Mouse (Mus musculus): Measurements from ENCODE around the gene Rarres2. TPM values are rescaled to one million over a fixed set of nuclear protein-coding genes. Genes with fewer than 3 reads are reported as not detected.

The Rarres2 gene
- 4.4 TPM for polyA plus RNA-seq (2014; fragmentation: Illumina TruSeq; extraction: RNeasy Lipid Tissue Mini Kit (QIAGEN cat#74804); ENCODE audit: low read depth, low replicate concordance)

DNA sequence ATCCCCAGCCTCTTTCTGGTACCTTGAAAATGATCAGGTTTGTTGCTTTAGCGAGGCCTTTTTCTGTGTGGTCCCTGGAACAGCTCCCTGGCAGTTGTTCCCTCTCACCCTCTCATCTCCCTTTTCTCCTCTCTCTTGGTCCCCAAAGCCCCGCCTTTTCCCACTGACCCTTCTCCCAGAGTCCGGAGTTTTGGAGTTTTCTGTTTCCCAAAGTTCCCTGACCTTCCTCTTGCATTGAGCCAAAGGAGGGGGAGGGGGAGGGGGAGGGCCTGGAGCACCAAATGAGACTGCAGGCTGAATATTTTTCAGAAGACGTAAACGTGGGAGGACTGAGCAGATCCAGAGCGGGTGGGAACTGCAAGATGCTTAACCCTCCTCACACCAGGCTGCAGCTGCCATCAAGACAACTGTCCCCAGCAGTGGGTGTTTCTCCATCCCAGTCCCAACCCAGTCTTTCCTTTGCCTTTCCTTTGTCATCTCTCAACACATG, at the start of gene Rarres2:
Gene Rarres2, minus strand, starts transcription at position 218 of the 490 bp plus-strand sequence.

GRCm38 (mm10) chr6:48601271-48602079, 28.9 kb upstream of the Rarres2 start, which contains the start of gene Zfp775:
Gene Zfp775, plus strand, starts transcription at chr6:48602063.

GRCm38 (mm10) chr6:48593158-48594042, 20.8 kb upstream of the Rarres2 start, which contains the start of the genes Repin1 and Gm44965:
Gene Repin1, plus strand, starts transcription at chr6:48593883.
Gene Gm44965, plus strand, starts transcription at chr6:48593941.

DNA sequence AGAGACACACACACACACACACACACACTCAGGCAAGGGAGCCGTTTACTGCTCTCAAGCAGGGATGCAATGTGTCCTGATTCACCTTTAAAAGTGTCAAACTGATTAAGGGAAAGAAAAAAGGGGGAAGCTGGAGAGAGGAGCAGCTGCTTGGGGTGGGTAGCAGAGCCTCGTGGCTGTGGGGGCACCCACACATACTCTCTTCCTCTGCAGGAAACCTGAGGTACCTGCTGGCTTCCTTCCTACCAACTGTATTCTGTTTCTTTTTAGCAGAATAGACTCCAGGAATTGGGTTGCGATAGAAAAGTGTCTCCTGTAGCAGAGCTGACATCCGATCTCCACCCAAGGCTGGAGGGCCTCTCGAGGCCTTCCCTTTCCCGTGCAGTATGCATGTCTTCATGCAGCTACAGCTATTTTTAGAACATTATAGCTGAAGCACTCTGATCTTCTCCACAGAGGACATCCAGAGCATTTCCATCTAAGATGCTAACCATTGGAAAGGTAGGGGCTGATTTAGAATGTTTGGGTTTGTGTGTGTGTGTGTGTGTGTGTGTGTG, 16.7 kb upstream of the Rarres2 start, which contains the start of gene Gm45021:
Gene Gm45021, plus strand, starts transcription at position 417 of the 557 bp plus-strand sequence.

GRCm38 (mm10) chr6:48554280-48555103, 18.1 kb downstream of the Rarres2 start, which contains the start of gene Lrrc61:
Gene Lrrc61, plus strand, starts transcription at chr6:48554796.

DNA sequence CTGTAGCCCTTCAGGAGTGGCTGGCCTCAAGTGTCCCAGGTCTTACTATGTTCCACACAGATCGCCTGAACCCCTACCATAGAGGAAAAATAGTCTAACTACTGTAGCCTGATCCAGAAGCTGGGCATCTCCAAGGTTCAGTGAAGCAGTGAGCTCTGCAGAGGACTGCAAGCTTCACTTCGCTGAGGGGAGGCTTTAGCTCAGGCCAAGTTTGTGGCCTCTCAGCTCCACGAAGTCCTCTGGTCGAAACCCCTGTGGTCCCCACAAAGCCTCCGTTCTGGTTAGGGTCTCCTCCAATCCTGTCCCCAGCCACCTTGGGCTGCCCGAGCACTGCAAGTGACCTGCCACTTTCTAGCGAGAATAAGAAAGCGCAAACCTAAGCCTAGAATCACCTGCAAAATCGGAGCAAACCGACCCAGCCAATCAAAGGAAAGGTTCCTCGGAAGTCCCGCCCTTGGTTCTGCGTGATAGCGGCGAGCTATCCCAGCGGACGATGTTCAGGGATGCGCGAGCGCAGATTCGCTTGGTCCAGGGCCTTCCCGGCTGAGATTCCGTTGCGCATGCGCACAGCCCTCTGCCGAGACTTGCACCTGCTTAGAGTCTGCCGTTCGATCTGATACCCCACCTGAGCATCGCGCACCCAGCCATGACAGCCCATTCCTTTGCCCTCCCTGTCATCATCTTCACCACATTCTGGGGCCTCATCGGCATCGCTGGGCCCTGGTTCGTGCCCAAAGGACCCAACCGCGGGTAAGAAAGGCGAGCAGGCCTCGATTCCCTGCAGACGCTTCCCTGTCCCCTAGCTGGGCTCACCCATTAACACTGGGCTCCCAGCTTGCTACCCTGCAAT, 35.3 kb downstream of the Rarres2 start, which contains the start of gene Atp6v0e2:
Gene Atp6v0e2, plus strand, starts transcription at position 511 of the 850 bp plus-strand sequence.

Other genes with a start within 250 kb of the Rarres2 start
- 3.2 TPM for gene Krba1, start 177.2 kb downstream of the Rarres2 start, polyA plus RNA-seq (2014; fragmentation: Illumina TruSeq; extraction: RNeasy Lipid Tissue Mini Kit (QIAGEN cat#74804); ENCODE audit: low read depth, low replicate concordance)
- 15.8 TPM for gene Zfp467, start 127.0 kb downstream of the Rarres2 start, polyA plus RNA-seq (2014; fragmentation: Illumina TruSeq; extraction: RNeasy Lipid Tissue Mini Kit (QIAGEN cat#74804); ENCODE audit: low read depth, low replicate concordance)
- not detected for gene Sspo, start 124.6 kb downstream of the Rarres2 start, polyA plus RNA-seq (2014; fragmentation: Illumina TruSeq; extraction: RNeasy Lipid Tissue Mini Kit (QIAGEN cat#74804); ENCODE audit: low read depth, low replicate concordance)
- 31.2 TPM for gene Atp6v0e2, start 35.2 kb downstream of the Rarres2 start, polyA plus RNA-seq (2014; fragmentation: Illumina TruSeq; extraction: RNeasy Lipid Tissue Mini Kit (QIAGEN cat#74804); ENCODE audit: low read depth, low replicate concordance)
- 6.0 TPM for gene Lrrc61, start 18.0 kb downstream of the Rarres2 start, polyA plus RNA-seq (2014; fragmentation: Illumina TruSeq; extraction: RNeasy Lipid Tissue Mini Kit (QIAGEN cat#74804); ENCODE audit: low read depth, low replicate concordance)
- not detected for gene Gm45021, start 16.8 kb upstream of the Rarres2 start, polyA plus RNA-seq (2014; fragmentation: Illumina TruSeq; extraction: RNeasy Lipid Tissue Mini Kit (QIAGEN cat#74804); ENCODE audit: low read depth, low replicate concordance)
- gene Repin1, start 21.1 kb upstream of the Rarres2 start, polyA plus RNA-seq (2014; fragmentation: Illumina TruSeq; extraction: RNeasy Lipid Tissue Mini Kit (QIAGEN cat#74804); ENCODE audit: low read depth, low replicate concordance), result 8.8 TPM
- not detected for gene Gm44965, start 21.2 kb upstream of the Rarres2 start, polyA plus RNA-seq (2014; fragmentation: Illumina TruSeq; extraction: RNeasy Lipid Tissue Mini Kit (QIAGEN cat#74804); ENCODE audit: low read depth, low replicate concordance)
- gene Zfp775, start 29.3 kb upstream of the Rarres2 start, polyA plus RNA-seq (2014; fragmentation: Illumina TruSeq; extraction: RNeasy Lipid Tissue Mini Kit (QIAGEN cat#74804); ENCODE audit: low read depth, low replicate concordance), result 0.32 TPM
- gene AI854703, start 54.0 kb upstream of the Rarres2 start, polyA plus RNA-seq (2014; fragmentation: Illumina TruSeq; extraction: RNeasy Lipid Tissue Mini Kit (QIAGEN cat#74804); ENCODE audit: low read depth, low replicate concordance), result 3.0 TPM
- gene Gimap8, start 74.4 kb upstream of the Rarres2 start, polyA plus RNA-seq (2014; fragmentation: Illumina TruSeq; extraction: RNeasy Lipid Tissue Mini Kit (QIAGEN cat#74804); ENCODE audit: low read depth, low replicate concordance), result 46.0 TPM
- 44.6 TPM for gene Gimap9, start 103.3 kb upstream of the Rarres2 start, polyA plus RNA-seq (2014; fragmentation: Illumina TruSeq; extraction: RNeasy Lipid Tissue Mini Kit (QIAGEN cat#74804); ENCODE audit: low read depth, low replicate concordance)
- gene Gimap4, start 111.8 kb upstream of the Rarres2 start, polyA plus RNA-seq (2014; fragmentation: Illumina TruSeq; extraction: RNeasy Lipid Tissue Mini Kit (QIAGEN cat#74804); ENCODE audit: low read depth, low replicate concordance), result 123 TPM
- 57.0 TPM for gene Gimap6, start 135.4 kb upstream of the Rarres2 start, polyA plus RNA-seq (2014; fragmentation: Illumina TruSeq; extraction: RNeasy Lipid Tissue Mini Kit (QIAGEN cat#74804); ENCODE audit: low read depth, low replicate concordance)
- not detected for gene Gm28053, start 145.8 kb upstream of the Rarres2 start, polyA plus RNA-seq (2014; fragmentation: Illumina TruSeq; extraction: RNeasy Lipid Tissue Mini Kit (QIAGEN cat#74804); ENCODE audit: low read depth, low replicate concordance)
- not detected for gene Gimap7, start 145.8 kb upstream of the Rarres2 start, polyA plus RNA-seq (2014; fragmentation: Illumina TruSeq; extraction: RNeasy Lipid Tissue Mini Kit (QIAGEN cat#74804); ENCODE audit: low read depth, low replicate concordance)
- 2.9 TPM for gene Gimap1, start 166.3 kb upstream of the Rarres2 start, polyA plus RNA-seq (2014; fragmentation: Illumina TruSeq; extraction: RNeasy Lipid Tissue Mini Kit (QIAGEN cat#74804); ENCODE audit: low read depth, low replicate concordance)
- 5.1 TPM for gene Gimap5, start 173.4 kb upstream of the Rarres2 start, polyA plus RNA-seq (2014; fragmentation: Illumina TruSeq; extraction: RNeasy Lipid Tissue Mini Kit (QIAGEN cat#74804); ENCODE audit: low read depth, low replicate concordance)
- 1.5 TPM for gene Gimap3, start 198.1 kb upstream of the Rarres2 start, polyA plus RNA-seq (2014; fragmentation: Illumina TruSeq; extraction: RNeasy Lipid Tissue Mini Kit (QIAGEN cat#74804); ENCODE audit: low read depth, low replicate concordance)

All from kidney, adult 10 weeks (tissue).